Mouse (Mus musculus): Measurements from ENCODE around the gene Snd1. TPM values are rescaled to one million over a fixed set of nuclear protein-coding genes. Genes with fewer than 3 reads are reported as not detected.
"Not testable (repeated sequence)": the region's sequence is repeated elsewhere in the genome, so short reads cannot be mapped to it uniquely, and the experiment has no call there.

The Snd1 gene
- total RNA-seq, 2 experiments from 2014 or later, result 80.2 to 83.3 TPM

GRCm38 (mm10) chr6:28891480-28891879 lies 416.5 kb downstream of the Snd1 start:
- DNase-seq (ENCODE audit: low spot score in 2 of 2), result no peak

DNA sequence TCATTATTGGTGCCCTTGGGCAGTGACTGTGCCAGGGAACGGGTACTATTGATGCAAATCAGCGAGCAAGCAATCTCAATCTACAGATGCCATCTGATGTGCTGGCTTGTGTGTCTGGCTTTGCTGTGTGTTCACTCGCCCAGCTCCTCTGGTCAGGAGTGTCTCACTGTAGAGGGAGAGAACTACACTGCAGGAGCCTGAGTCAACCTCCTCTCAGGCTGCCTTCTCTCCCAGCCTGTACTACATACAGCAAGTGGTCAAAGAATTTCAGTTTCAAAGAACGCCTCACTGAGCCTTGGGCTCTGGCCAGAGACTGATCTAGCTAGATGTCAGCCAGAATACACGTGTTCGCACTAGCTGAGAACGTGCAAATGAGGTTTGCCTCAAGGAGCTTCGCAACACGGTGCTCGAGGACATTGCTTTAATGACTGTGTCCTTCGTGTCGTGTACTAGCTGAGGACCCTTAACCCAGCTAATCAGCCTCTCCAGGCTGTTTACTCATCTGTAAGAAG lies 420.1 kb downstream of the Snd1 start:
- no peak for DNase-seq (ENCODE audit: low spot score in 2 of 2)

GRCm38 (mm10) chr6:28895726-28896125 lies 420.8 kb downstream of the Snd1 start:
- DNase-seq (ENCODE audit: low spot score in 2 of 2), result no peak

- no peak for DNase-seq (ENCODE audit: low spot score in 2 of 2)
Observed at GRCm38 (mm10) chr6:28896762-28897320, 421.9 kb downstream of the Snd1 start.

GRCm38 (mm10) chr6:28897326-28898085 lies 422.6 kb downstream of the Snd1 start:
- DNase-seq (ENCODE audit: low spot score in 2 of 2), result no peak

GRCm38 (mm10) chr6:28898836-28899235 lies 423.9 kb downstream of the Snd1 start:
- peak; percentile 36 to 48 for DNase-seq (ENCODE audit: low spot score in 2 of 2)

DNA sequence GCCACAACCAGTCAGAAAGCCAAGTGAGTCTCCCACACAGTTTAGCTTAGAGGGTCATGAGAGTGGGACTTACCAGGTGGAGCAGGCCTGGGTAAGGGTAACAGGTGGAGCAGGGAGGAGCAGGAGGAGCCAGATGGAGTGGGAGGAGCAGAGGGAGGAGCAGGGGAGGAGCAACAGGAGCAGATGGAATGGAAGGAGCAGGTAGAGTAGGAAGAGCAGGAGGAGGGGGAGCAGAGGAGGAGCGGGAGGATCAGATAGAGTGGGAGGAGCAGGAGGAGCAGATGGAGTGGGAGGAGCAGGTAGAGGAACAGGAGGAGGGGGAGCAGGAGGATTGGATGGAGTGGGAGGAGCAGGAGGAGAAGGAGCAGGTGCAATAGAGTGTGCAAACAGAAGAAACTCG lies 427.6 kb downstream of the Snd1 start:
- DNase-seq (ENCODE audit: low spot score in 2 of 2), result no peak

- DNase-seq (ENCODE audit: low spot score in 2 of 2), result no peak
Observed at GRCm38 (mm10) chr6:28904417-28904816, 429.5 kb downstream of the Snd1 start.

DNA sequence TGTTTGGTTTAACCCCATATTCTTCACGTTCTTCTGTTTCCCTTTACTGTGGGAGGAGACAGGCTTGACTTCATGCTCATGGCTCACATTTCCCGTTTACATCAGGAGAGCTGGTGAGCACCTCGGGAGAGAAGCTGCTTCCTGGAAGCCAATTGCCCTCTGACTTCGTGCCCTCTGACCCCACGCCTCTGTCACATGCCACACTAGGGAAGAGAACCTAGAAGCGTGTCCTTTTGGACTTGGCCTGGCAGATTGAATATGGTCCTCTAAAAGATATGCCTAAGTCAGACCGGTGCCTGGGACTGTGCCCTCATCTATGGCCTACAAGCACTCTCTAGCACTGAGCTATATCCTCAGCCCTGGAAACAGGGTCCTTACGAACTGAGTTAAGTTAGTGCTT lies 430.4 kb downstream of the Snd1 start:
- DNase-seq (ENCODE audit: low spot score in 2 of 2), result no peak

DNA sequence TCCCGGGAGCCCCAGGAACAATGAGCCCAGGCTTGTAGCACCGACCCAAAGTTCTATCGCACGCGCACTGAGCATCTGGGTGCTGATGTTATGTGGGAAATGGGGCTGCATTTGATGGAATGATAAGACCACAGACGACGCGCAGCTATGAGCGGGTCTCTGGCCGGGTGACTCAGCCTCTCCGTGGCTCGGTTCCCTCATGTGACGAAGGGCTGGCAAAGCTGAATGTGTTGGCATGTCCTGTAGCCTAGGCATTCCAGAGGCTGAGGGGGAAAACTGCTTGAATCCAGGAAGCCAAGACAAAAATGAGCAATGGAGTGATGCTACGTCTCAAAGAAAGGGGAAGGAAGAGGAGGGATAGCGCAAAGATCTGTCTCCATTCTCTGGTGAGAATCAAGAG lies 434.9 kb downstream of the Snd1 start:
- DNase-seq (ENCODE audit: low spot score in 2 of 2), result no peak

DNA sequence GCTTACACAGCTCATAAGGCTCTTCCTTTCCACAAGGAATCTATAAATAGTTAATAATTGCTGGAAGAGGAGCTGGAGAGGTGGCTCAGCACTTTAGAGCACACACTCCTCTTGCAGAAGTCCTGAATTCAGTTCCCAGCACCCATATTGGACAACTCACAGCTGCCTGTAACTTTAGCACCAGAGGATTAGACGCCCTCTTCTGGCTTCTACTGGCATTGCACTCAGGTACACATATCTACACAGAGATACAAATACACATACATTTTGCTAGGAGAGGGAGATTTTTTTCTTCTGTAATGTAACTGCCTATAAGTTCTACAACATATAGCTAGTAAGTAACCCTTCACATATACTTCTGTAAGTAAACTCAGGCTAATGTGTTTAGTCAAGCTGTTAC lies 440.0 kb downstream of the Snd1 start:
- no peak for DNase-seq (ENCODE audit: low spot score in 2 of 2)

DNA sequence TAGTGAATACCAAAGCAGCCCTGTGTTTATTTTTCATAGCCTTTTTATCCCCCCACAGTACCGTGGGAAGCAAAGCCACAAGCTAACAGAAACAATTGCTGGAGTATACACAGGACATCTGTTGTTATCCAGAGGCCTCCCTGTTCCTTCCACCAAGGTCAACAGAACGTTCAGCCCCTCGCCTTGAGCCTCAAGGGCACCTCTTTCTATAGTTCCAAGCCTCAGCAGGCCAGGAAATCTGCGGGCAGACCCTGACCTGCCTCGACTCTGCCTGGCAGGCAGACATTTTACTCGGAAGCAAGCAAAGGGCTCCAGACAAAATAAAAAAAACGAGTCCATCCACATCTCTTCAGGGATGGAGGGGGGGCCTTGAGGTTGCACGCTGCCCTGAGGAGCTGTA lies 441.7 kb downstream of the Snd1 start:
- no peak for DNase-seq (ENCODE audit: low spot score in 2 of 2)

DNA sequence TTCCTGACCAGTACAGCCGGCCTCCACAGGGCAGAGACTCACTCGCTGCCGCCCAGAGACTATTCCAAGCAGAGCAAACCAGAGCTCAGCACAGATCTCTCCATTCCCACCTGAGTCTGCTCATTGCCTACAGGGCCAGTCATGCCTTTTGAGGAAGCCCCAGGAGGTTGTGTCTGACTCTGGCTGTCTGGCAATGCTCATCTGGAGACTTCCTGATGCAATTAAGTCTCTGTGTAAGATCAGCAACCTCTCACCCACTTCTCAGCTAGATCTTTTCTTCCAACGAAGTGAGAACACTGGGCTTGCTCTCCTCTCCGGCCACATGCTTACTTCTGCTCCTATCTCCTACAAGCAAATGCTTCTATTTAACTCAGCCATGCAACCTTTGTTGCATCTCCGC lies 444.4 kb downstream of the Snd1 start:
- no peak for DNase-seq (ENCODE audit: low spot score in 2 of 2)

- no peak for DNase-seq (ENCODE audit: low spot score in 2 of 2)
Observed at GRCm38 (mm10) chr6:28922371-28922770, 447.4 kb downstream of the Snd1 start.

- no peak for DNase-seq (ENCODE audit: low spot score in 2 of 2)
Observed at GRCm38 (mm10) chr6:28923091-28923824, 448.3 kb downstream of the Snd1 start.

GRCm38 (mm10) chr6:28923837-28924236 lies 448.9 kb downstream of the Snd1 start:
- DNase-seq (ENCODE audit: low spot score in 2 of 2), result no peak

DNA sequence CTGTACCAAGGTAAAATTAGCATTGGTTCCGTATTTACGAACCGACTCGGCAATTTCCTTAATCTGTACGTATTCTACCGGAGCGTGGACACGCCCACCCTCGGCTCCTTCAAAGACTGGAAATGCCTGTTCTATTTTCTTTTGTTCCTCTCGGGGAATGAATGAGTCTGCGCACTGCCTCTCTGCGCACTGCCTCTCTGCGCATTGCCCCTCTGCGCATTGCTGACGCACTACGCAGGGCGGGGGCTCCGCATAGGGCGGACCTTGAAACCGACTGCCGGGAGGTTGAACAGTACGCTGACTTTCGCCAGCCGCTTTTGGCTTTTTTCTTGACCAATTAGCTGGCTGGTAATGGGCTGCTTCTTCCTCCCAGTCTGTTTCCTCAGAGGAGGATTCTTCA lies 453.0 kb downstream of the Snd1 start:
- DNase-seq (ENCODE audit: low spot score in 2 of 2), result not testable (repeated sequence)

- not testable (repeated sequence) for DNase-seq (ENCODE audit: low spot score in 2 of 2)
Observed at GRCm38 (mm10) chr6:28929169-28929803, 454.3 kb downstream of the Snd1 start.

DNA sequence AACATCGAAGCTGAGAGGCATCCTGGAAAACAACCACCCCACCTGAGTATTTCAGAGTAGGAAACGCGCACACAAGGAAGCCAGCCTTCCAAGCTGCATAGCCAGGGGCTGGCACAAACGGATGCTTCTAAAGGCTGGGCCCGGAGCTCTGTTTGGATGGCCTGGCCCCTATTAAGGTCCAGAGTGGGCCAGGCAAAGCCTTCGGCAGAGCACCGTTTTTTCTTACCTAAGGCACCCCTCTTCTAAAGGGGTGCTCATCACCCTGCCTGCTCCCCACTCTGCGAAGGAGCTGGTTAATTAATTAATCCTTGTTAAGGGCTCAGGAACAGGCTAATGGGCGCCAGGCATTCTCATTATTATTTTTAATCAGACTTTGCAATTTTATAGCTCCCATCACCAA lies 456.3 kb downstream of the Snd1 start:
- DNase-seq (ENCODE audit: low spot score in 2 of 2), result no peak

DNA sequence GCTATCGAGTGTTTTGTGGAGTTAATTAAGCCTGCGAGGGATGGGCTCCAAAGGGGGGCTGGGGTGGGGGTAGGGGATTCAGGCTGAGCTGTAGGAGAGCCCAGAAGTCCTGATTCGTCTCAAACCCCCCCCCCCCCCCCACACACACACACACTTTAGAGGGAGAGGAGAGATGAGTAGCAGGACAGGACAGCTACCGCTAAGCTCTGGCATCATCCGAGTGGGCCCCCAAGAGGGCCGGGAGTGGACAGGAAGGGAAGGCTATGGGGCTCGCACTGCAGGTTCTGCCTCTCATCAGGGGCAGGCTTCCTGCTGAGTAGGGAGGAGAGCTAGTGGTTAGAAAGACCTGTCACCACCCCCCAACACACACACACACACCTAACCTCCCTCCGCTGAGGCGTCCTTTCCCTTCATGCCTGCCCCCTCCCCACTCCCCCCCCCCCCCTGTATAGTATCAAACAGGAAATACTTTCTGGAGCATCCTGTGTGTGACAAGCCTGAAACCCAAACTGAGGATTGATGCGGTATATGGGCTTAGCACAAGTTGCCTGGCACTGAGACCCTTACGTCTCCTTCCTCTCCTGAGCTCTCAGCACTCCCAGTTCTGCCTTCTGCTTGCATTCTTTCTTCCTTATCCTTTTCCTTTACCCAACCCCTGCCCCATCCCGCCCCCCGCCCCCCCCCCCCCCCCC lies 456.8 kb downstream of the Snd1 start:
- DNase-seq (ENCODE audit: low spot score in 2 of 2), result no peak

DNA sequence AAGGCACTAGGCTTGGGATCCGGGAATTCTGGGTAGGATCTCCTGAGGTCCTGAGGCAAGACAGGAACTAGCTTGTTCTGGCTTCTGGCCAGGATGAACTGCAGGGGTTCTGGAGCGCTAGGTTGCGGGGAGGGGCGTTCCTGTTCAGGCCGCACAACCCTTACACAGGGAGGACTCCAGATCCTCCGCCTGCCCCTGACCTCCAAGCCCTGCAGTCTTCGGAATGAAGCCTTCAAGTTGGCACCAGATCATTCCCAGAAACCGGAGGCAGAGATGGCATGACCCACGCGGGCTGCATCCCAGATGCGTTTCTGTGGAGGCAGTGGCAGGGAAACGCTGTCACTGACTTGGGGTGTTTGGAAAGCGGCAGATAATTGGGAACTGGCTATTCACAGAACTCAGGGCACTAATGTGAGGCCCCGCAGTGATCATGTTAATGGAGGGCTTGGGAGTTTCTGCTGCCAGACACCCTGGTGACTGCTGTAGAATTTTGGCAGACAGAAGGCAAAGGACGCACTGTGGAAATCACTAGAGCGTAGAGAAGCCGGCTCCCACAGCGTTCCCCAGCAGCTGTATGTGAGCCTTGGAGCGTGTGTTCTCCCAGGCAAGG lies 457.5 kb downstream of the Snd1 start:
- no peak for DNase-seq (ENCODE audit: low spot score in 2 of 2)
